Mouse (Mus musculus) left cerebral cortex, adult 11 months (tissue): ENCODE measurements around the gene Naa10.

Experiments
- DNase-seq: peaks from one replicate; pipeline ENCODE4 v3.0.0; 2022; ENCODE audit warnings: low spot score

The Naa10 gene

DNA sequence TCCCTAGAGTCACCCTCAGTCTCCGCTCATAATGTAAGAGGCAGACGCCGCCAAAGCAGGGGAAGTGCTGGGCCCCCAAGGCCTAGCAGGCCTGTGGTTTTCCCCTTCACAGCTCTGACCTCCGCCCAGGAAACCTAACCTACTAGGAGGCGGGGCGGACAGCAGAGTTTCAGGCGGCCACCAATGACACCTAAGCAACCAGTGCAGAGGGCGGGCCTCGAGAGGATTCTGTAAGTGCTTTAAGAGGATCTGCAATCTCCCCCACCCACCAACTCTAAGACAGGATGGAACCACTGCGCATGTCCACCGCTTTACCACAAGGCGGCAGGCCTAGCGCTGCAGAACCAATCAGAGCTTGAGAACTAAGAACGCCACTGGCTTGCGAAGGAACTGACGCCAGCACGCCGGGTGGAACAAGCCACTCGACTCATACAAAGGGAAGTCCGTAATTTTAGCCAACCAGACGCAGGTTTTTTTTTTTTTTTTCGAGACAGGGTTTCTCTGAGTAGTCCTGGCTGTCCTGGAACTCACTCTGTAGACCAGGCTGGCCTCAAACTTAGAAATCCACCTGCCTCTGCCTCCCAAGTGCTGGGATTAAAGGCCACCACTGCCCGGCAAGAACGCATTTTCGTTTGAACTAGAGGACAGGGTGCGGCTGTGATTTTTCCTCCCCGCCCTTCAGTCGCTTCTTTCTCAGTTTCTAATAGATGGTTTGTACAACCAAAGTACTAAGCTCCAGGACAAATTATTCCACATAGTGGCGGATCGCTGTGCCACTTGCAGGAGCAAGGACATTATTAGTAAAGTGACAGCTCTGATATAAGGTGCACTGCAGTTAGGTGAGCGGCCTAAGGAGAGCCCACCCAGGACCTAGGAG is 6.7 kb downstream of the Naa10 start:
- peak; percentile 85 for DNase-seq

DNA sequence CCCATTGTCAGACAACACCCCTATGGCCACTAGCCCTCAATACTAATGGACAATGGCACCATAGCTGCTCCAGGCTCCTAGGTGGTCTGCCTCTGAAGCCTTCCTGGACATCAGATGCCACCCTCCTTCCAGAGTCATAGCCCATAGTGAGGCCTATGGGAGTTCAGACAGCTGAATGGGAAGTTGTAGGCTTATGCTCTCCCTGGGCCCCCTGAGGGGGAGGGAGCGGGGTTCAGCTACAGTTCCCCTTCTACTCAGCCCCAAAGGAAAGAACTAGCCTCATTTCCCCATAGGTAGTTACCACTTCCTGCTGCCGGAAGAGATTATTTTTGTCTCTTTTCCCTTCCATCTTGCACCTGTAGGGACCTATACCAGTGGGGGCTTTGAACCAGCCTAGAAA is 10.2 kb downstream of the Naa10 start:
- no peak for DNase-seq

- no peak for DNase-seq
Measured at GRCm38 (mm10) chrX:73911156-73911555, 10.6 kb downstream of the Naa10 start.

GRCm38 (mm10) chrX:73910451-73910850 is 11.3 kb downstream of the Naa10 start:
- DNase-seq = no peak

- DNase-seq = no peak
Measured at GRCm38 (mm10) chrX:73910049-73910448, 11.7 kb downstream of the Naa10 start.

DNA sequence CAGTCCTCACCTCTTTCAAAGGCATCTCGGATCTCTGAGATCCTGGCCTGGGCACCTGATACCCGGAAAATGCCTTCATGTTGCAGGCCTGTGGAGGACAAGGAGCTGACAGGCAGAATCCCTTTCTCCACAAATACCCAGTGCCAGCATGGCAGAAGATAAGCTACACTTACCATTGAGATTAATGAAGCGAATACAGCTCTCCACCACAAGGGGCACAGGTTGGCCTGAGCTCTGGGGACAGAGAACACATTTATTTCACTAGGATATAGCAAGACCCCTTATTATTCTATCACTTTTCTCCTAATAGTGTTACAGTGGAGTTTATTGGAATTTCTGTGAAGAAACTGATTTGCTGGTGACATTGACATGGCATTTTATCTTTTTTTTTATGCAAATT is 23.8 kb downstream of the Naa10 start:
- DNase-seq = no peak

- no peak for DNase-seq
Measured at GRCm38 (mm10) chrX:73895719-73896118, 26.0 kb downstream of the Naa10 start, which contains the start of gene L1cam. Gene L1cam (minus strand): TSS chrX:73896105.

DNA sequence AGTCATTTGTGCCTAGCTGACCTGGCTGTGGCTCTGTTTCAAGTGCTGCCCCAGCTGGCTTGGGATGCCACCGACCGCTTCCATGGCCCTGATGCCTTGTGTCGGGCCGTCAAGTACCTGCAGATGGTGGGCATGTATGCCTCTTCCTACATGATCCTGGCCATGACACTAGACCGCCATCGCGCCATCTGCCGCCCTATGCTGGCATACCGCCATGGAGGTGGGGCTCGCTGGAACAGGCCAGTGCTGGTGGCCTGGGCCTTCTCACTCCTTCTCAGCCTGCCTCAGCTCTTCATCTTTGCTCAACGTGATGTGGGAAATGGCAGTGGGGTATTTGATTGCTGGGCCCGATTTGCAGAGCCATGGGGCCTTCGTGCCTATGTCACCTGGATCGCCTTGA is 28.9 kb downstream of the Naa10 start:
- no peak for DNase-seq

GRCm38 (mm10) chrX:73891551-73892152 is 30.1 kb downstream of the Naa10 start, which contains the start of gene Avpr2:
Gene Avpr2 (plus strand): TSS chrX:73892102.
- DNase-seq = no peak

DNA sequence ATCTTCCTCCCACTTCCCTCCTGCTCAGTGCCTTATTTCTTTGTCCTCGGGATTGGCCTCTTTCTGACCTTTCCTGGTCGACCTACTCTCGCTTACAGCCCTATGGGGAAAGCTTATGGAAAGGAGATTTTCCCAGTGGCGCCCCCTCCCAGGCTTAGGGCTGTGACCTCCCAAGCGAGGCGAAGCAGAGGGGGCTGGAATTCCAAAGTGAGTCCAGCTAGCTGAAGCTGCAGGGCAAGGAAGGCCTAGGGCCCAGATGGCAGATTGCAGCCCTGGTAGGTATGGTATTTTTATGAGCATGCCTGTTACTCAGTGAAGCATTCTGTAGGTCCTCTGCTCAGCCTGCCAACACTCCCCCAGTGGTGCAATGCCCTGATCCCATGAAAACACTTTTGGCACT is 40.3 kb downstream of the Naa10 start:
- DNase-seq = no peak

DNA sequence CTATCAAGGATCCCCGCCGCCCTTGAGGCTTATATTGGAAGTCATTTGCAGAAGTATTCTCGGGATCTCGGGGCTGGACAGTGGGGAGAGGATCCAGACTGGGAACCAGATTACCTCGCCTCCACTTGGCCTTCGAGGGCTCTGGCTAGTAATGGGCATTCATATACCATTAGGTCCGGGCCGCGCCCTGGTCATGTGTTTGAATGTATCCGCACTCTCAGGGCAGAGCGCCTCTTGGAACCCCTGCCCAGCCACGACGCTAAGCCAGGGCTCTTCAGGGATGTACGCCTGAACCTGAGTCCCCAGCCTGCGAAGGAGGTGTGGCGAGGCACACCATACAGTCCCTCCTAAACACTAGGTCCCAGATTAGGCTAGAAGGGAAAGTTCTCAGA is 40.7 kb downstream of the Naa10 start:
- no peak for DNase-seq

DNA sequence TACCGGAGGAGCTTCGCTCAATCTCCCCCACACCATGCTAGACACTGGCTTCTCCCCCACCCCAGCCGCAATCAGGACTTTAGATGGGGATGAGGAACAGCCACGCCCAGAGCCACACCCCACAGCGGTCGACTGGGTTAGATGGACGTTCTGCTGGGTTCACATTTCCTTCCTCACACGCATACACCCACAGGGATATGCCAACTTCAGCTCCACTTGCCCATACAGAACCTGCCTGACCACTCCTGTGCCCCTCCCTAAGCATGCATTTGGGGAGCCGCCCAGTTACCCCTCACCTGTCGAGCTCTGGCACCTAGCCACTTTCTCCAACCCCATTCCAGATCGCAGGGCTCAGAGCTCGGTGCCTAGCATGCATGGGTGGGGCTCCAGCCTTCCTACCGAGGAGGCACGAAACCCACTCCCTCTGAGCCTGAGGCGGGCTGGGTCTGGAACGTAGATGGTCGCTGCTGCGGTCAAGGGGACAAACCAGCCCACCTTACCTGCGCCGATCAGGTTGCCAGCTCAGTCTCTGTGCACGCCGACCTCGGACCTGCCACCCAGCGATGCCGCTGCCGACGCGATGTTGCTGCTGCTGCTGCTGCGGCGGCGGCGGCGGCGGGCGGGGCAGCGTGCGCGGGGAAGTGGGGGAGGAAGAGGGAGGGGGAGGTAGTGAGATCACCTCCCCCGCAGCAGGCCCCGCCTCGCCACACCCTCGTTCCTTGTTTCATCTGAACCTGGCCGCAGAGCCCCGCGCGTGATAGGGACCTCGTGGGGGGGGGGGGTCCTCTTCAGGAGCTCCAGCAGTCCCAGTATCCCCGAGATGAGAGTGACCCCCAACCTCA is 41.3 kb downstream of the Naa10 start:
- DNase-seq = no peak

GRCm38 (mm10) chrX:73877014-73877413 is 44.7 kb downstream of the Naa10 start:
- DNase-seq = no peak

- no peak for DNase-seq
Measured at GRCm38 (mm10) chrX:73875881-73876280, 45.9 kb downstream of the Naa10 start.

- no peak for DNase-seq
Measured at GRCm38 (mm10) chrX:73871956-73872355, 49.8 kb downstream of the Naa10 start.

GRCm38 (mm10) chrX:73871474-73871873 is 50.3 kb downstream of the Naa10 start:
- DNase-seq = no peak

GRCm38 (mm10) chrX:73869334-73869733 is 52.4 kb downstream of the Naa10 start:
- no peak for DNase-seq

DNA sequence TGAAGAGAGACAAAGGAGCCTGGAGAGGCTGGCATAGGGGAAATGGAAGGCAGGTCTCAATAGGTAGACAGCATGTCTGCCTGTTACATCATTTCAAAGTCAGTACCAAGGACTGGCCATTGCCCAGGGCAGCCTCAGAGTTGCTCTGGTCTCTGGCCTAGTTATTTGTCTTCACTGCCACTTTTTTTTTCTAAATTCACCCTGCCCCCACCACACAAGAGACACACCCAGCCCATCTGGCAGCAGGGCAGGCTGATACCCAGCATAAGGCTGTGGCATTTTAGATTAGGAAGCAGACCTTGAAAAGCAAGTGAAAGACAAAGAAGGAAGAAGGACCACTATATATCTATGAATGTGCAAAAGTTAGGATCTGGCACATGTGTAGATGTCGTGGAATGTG is 53.9 kb downstream of the Naa10 start:
- no peak for DNase-seq

- DNase-seq = no peak
Measured at GRCm38 (mm10) chrX:73867256-73867655, 54.5 kb downstream of the Naa10 start.
